Mouse (Mus musculus) regulatory T cell (primary cell): ENCODE measurements at regions not wholly inside any gene's neighbourhood (a gene's known extent, or its start where the extent isn't known, plus 50 kb on each side); places are given as distances from the start of the nearest gene placed in this dataset.

Source experiments
- in situ Hi-C: fragments of 300-600 bp; cut with MboI, MseI; formaldehyde crosslinking; loops from one replicate; pipeline ENCODE4 v1.15.1; 2025; ENCODE audit warnings: high pct_unique_total_duplicates

DNA sequence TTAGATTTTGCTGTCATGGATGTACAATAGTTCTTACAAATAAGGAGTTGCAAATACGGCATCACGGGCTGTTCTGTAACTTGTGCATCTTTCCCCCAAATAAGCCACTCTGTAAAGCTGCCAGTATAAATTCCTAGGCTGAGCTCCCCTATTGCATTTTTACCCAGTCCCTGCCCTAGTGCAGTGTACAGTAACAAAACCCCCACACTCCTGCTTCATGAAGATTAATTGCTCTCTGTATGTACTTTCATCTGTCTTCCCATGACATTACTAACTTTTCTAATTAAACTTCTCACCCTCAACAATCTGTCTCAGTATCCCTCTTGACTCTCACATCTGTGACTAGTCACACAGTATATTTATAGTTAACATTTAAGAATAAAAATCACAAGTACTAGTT, 73.4 kb downstream of the Tm4sf1 start:
- in situ Hi-C loops = no loop called here

DNA sequence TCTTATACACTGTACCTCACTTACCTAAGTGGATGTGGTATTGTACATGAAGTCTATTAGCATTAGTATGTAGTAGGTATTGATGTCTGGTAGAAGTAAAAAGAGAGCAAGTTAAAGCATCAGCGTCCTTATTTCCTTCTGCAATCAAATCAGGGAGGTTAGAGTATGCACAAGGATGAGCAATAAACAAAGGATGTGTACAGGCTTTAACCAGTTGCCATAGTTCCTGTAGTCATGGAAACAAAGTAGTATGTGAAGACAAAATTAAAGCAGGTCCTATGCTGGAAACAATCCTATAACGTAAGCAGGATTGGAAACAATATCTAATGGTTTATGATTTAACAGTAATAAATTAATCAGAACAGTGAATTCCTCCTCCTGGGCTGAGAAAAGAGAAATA, 78.0 kb downstream of the Tm4sf1 start:
- in situ Hi-C loops = no loop called here

- in situ Hi-C loops = no loop called here
Observed at GRCm38 (mm10) chr3:57222318-57222914, 79.4 kb downstream of the Tm4sf1 start.

GRCm38 (mm10) chr3:57218431-57218830, 83.4 kb downstream of the Tm4sf1 start:
- in situ Hi-C loops = no loop called here

DNA sequence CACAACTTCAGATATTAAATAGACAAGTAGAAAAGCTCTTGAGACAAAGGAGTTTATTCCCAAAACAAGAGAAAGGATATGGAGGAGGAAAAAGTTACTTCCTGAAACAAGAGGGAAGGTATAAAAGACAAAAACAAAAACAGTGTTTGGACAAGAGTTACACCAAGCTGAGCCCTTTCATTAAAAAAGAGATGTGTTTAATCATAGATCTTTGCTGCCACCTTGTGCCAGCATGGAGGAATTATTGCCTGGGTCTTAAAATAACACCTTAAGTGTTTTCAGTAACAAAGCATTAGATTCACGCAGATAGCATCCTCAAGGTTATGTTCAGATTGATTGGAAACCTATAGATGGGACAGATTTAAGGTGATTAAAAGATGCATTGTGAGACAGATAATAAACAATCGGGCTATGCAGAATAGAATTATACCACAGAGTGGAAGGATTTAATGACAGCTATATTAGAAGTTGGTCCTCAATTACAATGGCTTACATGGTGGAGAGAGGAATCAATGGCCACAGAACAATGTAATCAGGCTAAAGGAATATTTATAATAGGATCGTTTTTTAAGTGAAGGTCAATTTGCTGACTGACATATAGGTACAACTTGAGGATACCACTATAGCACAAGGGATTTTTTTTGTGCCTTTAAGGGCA, 97.6 kb downstream of the Tm4sf1 start:
- in situ Hi-C loops = no loop called here

DNA sequence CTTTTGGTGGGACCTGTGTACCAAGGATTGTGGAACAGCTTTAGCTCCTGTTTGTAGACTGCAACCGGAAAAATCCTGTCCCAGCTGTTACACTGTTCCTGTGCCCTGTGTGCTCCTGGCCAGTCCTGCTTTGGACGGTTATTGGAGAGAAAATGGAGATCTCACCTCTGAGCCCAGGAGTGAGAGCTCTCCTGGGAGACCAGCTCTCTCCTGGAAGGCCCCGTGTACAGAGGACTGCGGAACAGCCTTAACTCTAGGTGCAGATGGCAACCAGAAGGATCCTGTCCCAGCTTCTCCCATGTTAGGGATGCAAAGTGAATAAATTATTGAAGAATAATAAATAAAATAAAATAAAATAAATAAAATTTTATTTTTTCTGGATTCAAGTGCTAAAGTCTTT, 98.4 kb downstream of the Tm4sf1 start:
- in situ Hi-C loops = no loop called here

- in situ Hi-C loops = no loop called here
Observed at GRCm38 (mm10) chr3:57181587-57181986, 120.2 kb downstream of the Tm4sf1 start.

GRCm38 (mm10) chr3:57153177-57153948, 148.4 kb downstream of the Tm4sf1 start:
- in situ Hi-C loops = no loop called here

DNA sequence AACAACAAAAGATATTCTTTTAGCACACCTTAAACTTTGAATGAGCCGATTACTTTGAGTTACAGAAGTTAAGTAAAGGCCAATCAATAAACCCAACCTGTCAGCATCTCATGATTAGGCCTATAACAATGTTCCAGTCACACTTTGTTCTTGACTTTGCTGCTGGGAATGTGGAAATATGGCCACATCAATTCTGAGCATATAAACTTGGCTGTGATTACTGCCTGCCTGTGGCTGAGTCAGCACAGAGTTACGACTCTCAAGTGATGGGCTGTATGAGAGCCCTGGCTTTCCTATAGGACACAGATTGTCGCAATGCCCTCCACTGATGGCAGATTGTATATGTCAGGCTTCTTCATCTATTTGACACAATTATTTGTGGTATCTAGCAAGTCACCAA, 152.6 kb downstream of the Tm4sf1 start:
- in situ Hi-C loops = no loop called here

DNA sequence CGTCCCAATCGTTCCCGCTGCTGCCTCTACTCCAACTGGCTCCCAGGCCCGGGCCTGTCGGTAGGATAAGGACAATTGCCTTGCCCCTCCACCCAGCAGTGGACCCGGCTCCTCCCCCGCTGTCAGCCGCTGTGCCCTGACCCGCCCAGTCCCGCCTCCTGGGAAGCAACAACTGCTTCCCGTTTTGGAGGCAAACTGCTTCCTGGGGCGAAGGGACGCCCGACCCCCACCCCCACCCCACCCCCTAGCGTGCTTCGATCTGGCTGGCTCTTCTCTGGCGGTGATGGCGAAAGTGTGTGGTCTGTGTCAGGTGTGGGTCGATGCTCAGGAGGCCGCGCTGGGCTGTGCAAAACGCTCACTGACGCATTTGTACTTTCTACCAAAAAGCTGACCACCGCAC, 164.9 kb downstream of the Tm4sf1 start:
- in situ Hi-C loops = no loop called here

- in situ Hi-C loops = no loop called here
Observed at GRCm38 (mm10) chr3:57128606-57129005, 173.2 kb downstream of the Tm4sf1 start.

- in situ Hi-C loops = no loop called here
Observed at GRCm38 (mm10) chr3:57125792-57126485, 175.8 kb downstream of the Tm4sf1 start.

GRCm38 (mm10) chr3:57118016-57118415, 183.8 kb downstream of the Tm4sf1 start:
- in situ Hi-C loops = loop anchor here (10.0 kb wide), 1 partner anchor 737 kb away; no protein-coding TSS in a partner anchor

DNA sequence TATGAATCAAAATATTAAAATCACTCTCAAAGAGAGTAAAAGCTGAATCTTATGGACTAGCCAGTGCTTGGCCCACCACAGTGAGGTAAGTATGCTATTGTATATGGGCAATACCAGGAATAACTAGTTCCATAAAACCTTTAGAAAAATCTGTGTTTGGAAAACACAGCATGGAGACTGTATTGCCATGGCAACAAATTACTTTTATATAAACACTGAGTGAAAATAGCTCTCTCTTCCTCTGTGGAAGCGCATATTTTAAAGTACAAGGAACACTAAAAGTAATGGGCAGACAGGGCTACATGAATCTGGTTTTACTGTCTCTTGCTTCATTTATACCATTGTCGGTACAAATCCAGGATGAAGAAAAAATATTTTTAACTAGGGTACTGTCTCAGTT, 199.5 kb downstream of the Tm4sf1 start:
- in situ Hi-C loops = no loop called here

DNA sequence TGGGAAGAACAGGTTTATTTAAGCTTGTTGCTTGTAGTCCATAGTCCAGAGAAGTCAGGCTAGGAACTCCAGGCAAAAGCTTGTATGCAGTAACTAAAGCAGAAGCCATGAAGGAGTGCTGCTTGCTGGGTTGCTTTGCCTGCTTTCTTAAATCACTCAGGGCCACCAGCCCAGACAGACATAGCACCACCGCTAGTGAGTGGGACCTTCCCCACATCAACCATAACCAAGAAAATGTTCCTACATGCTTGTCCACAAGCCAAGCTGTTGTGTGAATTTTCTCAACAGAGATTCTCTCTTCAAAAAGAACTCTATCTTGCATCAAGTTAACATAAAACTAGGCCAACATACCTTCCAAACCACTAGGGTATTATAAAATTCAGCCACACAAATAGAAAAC, 201.3 kb downstream of the Tm4sf1 start:
- in situ Hi-C loops = no loop called here

DNA sequence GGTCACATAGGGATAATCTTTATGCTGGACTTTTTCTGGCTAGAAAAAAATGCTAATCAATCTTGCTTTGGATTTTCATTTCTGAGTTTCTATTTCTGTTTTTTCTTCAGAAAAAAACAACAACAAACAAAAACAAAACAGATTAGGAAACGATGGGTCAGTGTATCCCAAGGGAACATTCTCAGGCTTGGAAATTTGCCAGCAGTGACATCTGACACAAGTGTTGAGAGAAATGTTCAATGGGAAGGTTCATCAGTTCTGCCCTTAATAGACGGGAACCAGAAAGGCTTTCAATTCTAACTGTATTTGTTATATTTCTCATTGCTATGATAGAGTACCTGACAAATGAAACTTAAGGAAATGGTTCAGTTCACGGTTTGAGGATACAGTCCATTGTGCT, 206.9 kb downstream of the Tm4sf1 start:
- in situ Hi-C loops = no loop called here

- in situ Hi-C loops = no loop called here
Observed at GRCm38 (mm10) chr3:57093201-57093940, 208.4 kb downstream of the Tm4sf1 start.

DNA sequence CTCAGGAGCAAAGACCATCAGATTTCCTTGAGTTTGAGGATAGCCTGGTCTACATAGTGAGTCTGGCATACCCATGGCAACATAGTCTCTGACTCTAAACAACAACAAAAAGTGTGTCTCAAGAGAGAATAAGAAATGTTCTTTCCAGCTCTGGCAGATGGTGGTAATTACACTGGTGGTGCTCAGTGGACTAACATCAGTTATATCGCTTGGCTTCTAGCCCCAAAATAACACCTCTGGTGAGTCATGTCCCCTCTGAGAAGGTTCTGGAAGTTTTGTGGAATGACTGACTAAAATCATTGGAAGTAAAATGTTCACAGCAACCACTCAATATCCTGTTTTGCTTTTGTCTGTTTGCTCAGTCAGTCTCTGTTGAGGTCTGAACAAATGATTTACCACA, 227.3 kb downstream of the Tm4sf1 start:
- in situ Hi-C loops = no loop called here

- in situ Hi-C loops = no loop called here
Observed at GRCm38 (mm10) chr3:57073962-57074506, 227.8 kb downstream of the Tm4sf1 start.

DNA sequence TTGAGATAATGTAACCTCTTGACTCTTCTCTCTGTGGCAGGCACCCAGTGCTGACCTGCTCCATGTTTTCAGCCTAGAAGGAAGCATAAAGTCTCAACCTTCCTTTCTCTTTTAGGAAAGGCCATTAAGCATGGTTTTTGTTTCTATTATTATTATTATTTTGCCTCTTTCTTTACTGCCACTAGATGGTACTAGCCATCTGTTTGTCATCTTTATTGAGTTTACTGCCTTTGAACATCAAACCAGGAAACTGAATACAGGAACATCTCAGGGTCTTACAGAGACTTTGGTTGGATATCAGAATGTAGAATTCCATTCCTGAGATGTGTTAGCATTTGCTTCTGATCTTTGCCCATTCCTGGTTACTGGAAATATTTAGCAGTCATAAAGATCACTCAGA, 268.8 kb downstream of the Tm4sf1 start:
- in situ Hi-C loops = no loop called here

- in situ Hi-C loops = no loop called here
Observed at GRCm38 (mm10) chr3:57018171-57018570, 283.6 kb downstream of the Tm4sf1 start.
